Mouse (Mus musculus): ENCODE measurements around the gene Olfr1184.
"Not testable (repeated sequence)": the region's sequence is repeated elsewhere in the genome, so short reads cannot be mapped to it uniquely, and the experiment has no call there.

Olfr1184 gene

DNA sequence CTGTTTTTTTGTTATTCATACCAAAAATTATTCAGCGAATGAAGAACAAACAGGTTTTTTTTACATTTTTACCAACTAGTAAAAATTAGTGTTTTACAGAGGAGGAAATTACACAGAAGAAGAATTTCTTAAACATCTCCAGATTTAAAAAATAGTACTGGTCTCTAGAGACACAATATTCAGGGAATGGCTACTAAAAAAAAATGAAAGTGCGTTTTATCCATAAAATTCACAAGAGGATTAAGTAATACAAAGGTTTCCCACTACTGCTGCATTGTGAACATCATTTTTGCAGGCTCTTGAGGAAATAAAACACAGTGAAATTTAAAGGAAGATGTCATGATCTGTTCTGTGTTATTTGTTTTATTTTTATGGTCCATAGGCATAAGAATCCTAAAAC, at the start of gene Olfr1184:
TSS of gene Olfr1184 (plus strand) at position 301 of the 400 bp plus-strand sequence.
- in situ Hi-C loops (cut with MboI, MseI) = no loop called here

DNA sequence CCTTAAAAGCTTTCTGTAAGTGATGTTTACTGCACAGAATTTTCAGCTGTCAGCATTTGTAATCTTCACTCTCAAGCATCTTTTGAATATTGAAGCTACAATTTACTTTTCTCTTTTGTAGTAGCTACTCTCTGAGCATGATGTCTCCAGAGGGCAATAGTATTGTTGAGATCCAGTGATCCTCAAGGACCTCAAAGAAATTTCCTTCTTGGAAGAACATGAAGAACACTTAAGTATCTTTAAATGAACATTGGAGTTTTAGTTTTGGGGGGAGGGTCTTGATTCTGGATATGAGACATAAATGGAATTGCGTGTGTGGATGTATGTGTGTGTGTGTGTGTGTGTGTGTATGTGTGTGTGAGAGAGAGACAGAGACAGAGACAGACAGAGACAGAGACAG, 34.4 kb upstream of the Olfr1184 start, which contains the start of gene Gm13757:
TSS of gene Gm13757 (minus strand) at position 101 of the 400 bp plus-strand sequence.
- in situ Hi-C loops (cut with MboI, MseI) = no loop called here

DNA sequence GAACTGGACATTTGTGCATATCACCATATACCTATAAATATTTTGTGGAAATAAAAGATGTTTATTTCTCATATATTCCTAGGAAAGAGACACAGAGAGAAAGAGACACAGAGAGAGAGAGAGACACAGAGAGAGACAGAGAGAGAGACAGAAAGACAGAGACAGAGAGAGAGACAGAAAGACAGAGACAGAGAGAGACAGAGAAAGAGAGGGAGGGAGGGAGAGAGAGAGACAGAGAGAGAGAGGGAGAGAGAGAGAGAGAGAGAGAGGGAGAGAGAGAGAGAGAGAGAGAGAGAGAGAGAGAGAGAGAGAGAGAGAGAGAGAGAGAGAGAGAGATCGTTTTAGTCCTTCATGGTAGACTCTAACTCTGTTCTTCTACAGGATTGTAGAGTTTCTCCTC, 28.8 kb upstream of the Olfr1184 start, which contains the start of gene Olfr1183:
TSS of gene Olfr1183 (plus strand) at position 301 of the 400 bp plus-strand sequence.
- in situ Hi-C loops (cut with MboI, MseI) = not testable (repeated sequence)

DNA sequence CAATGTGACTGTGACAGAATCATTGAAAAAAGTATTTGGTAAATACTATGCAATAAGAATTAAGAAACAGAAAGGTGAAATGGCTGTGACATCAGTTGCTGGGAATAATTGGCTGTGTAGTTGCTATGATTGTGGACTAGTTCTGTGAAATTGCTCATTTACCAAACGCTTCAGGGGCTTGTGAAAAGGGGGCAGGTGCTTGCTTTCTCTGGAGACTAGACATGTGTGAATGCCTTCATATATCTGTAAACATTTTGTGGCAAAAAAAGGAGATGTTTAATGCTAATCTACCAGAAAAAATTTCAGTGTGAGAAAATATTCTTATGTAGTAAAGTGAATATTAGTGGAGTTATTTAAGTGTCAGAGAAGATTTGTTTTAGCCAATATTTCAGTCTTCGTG, 9.6 kb downstream of the Olfr1184 start, which contains the start of gene Olfr1185-ps1:
TSS of gene Olfr1185-ps1 (plus strand) at position 301 of the 400 bp plus-strand sequence.
- in situ Hi-C loops (cut with MboI, MseI) = no loop called here

DNA sequence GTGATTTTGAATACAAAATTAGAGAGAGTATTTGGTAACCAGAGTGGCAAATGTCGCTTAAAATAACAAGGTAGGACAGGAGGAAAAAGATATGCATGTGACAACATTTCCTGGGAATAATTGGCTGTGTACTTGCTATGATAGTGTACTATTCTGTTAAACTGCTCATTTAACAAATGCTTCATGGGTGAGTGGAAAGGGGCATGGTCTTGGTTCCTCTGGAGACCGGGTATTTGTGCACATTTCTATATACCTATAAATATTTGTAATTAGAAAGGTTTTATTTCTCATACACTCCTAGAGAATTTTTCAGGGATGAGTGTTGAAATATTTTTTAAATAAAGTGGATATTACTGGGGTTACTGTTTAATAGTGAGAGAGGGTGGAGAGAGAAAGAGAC, 34.9 kb downstream of the Olfr1184 start, which contains the start of gene Olfr1186:
TSS of gene Olfr1186 (plus strand) at position 301 of the 400 bp plus-strand sequence.
- in situ Hi-C loops (cut with MboI, MseI) = no loop called here

DNA sequence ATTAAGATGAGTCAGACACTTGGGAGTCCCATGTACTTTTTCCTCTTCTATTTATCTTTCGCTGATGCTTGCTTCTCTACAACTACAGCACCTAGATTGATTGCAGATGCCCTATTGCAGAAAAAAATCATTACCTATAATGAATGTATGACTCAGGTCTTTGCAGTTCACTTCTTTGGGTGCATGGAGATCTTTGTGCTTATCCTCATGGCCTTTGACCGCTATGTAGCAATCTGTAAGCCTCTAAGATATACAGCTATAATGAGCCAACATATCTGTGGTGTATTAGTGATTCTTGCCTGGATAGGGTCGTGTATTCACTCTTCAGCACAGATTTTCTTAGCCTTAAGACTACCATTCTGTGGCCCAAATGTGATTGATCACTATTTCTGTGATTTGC, 42.3 kb downstream of the Olfr1184 start:
- in situ Hi-C loops (cut with MboI, MseI) = no loop called here

Measured in T-helper 2 cell (primary cell).